Mouse (Mus musculus) lung, adult 2 months (tissue): Measurements from ENCODE around the gene Cacng8.

Source experiments
- CTCF ChIP-seq: fragments of 200-500 bp; IDR thresholded peaks from 2 replicates; pipeline ENCODE4 v1.5.1; 2011; ENCODE audit warnings: mild to moderate bottlenecking, low read length, control low read depth; ENCODE audit not compliant: insufficient read depth
- POLR2A ChIP-seq: fragments of 200-500 bp; IDR thresholded peaks from 2 replicates; pipeline ENCODE4 v1.6.1; 2011; ENCODE audit warnings: low read depth, mild to moderate bottlenecking, control low read depth, low read length, borderline replicate concordance; ENCODE audit errors: extremely low read depth

DNA sequence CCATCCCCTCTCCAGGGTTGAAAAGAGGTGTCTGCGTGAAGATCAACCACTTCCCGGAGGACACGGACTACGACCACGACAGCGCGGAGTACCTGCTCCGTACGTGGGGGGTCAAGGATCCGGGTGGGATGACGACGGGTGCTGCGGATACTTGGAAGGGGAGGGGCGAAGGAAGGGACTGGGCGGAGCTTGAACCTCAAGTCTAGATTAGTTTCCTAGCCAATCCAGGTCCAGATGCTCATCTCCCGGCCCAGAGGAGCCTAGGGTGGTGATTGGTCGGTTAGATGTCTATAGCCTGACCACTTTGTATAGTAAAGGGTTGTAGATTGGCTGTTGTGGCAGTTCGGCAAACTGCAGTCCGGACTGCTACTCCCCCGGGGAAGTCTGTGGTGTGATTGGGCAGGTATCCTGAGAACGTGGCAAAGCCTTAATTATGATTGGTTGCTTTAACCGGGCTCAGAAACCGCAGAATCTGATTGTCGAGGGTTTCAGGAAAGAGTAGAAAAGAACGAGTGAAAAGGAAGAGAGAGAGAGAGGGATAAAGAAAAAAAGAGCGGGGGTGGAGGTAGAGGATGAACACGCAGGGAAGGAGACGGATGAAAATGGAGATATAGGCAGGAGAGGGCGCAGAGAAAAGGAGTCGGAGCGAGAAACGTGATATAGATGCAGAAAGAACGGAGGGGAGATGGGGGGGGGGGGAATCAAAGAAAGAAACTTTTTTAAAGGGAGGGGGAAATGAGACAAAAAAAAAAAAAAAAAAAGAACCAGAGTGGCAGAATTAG, 20.9 kb downstream of the Cacng8 start:
- TF ChIP-seq POLR2A (no peak), CTCF (no peak)
